ENCODE assay signal across 24 mouse cellular contexts in genomic region chr1:60616916-60617315, GRCm38 (mm10).
"Had no signal": no experiment of that assay in that cellular context is flagged by ENCODE, and none has a peak within 500 bp of the region (broad histone marks: within the 10 kb centered on the region; RNA-seq: fewer than 3 reads in every experiment).

No protein-coding gene starts in this region.

- H3K27me3 ChIP-seq: heart, embryonic 13.5 days; heart, embryonic 15.5 days; intestine, embryonic 15.5 days; limb, embryonic 13.5 days; limb, embryonic 15.5 days; liver, embryonic 12.5 days had no signal

- H3K9ac ChIP-seq: heart, embryonic 13.5 days; heart, embryonic 15.5 days; hindbrain, embryonic 14.5 days; intestine, embryonic 15.5 days; limb, embryonic 13.5 days; limb, embryonic 15.5 days; liver, embryonic 12.5 days; liver, embryonic 14.5 days had no signal

- H3K27ac ChIP-seq: heart, embryonic 13.5 days; heart, embryonic 15.5 days; hindbrain, embryonic 14.5 days; intestine, embryonic 15.5 days; limb, embryonic 13.5 days; limb, embryonic 15.5 days; liver, embryonic 12.5 days; liver, embryonic 14.5 days had no signal

- H3K4me1 ChIP-seq: limb, embryonic 13.5 days; limb, embryonic 15.5 days; liver, embryonic 12.5 days had no signal

- DNase-seq: gastrocnemius, adult 2 months; gastrocnemius, postnatal 10 days; gastrocnemius, postnatal 36 days; heart, postnatal 14 days; heart, postnatal 36 days; kidney, adult 18-20 months; kidney, adult 8-10 months; kidney, postnatal 10 days; kidney, postnatal 25 days; layer of hippocampus, adult 9-11 months; layer of hippocampus, postnatal 36 days; left cerebral cortex, postnatal 4 days had no signal

- H3K4me3 ChIP-seq: gastrocnemius, adult 2 months; heart, embryonic 13.5 days; heart, embryonic 15.5 days; intestine, embryonic 15.5 days; limb, embryonic 13.5 days; limb, embryonic 15.5 days; liver, embryonic 12.5 days had no signal

- H3K4me2 ChIP-seq: heart, embryonic 11.5 days; heart, embryonic 13.5 days; heart, embryonic 15.5 days; hindbrain, embryonic 14.5 days; intestine, embryonic 15.5 days; limb, embryonic 13.5 days; limb, embryonic 15.5 days; liver, embryonic 12.5 days had no signal

- H3K36me3 ChIP-seq: heart, embryonic 13.5 days; heart, embryonic 15.5 days; intestine, embryonic 15.5 days; limb, embryonic 13.5 days; limb, embryonic 15.5 days; liver, embryonic 12.5 days had no signal

- ATAC-seq: hindbrain, embryonic 16.5 days; inflammation-experienced regulatory T-cells, adult 6 months; intestine, embryonic 15.5 days; intestine, postnatal 0 days; liver, embryonic 12.5 days had no signal

- H3K9me3 ChIP-seq: heart, embryonic 13.5 days; heart, embryonic 15.5 days; intestine, embryonic 15.5 days; limb, embryonic 13.5 days; limb, embryonic 15.5 days; liver, embryonic 12.5 days had no signal
